7 mouse cellular contexts compared by ENCODE assay signal in genomic region chr11:59964818-59965217, GRCm38 (mm10). TPM values are rescaled to one million over a fixed set of nuclear protein-coding genes. Genes with fewer than 3 reads are reported as not detected.
DNase-seq lines count a peak whose midpoint lies in the region; ATAC-seq and TF ChIP-seq lines count a peak whose summit lies in the region.

TSS of gene Rasd1 (minus strand) at chr11:59964944.

- H3K4me2 ChIP-seq in intestine, postnatal 0 days (replicated peaks; ENCODE audit: low read depth): peak within 1 kb of the TSS; percentile 91
- peak within 1 kb of the TSS; percentile 97 for H3K4me2 ChIP-seq in limb, embryonic 14.5 days (replicated peaks; ENCODE audit: low read depth, low read length, severe bottlenecking)
- peak within 1 kb of the TSS; percentile 77 for H3K4me2 ChIP-seq in midbrain, embryonic 15.5 days

- H3K36me3 ChIP-seq in intestine, postnatal 0 days (ENCODE audit: control insufficient read depth, insufficient read depth): peaks cover 23% of the 10 kb centered on the region; the same call in 1 of the 2 replicates
- H3K36me3 ChIP-seq in limb, embryonic 14.5 days (ENCODE audit: control insufficient read depth, insufficient read depth, low read length): peaks cover 17% of the 10 kb centered on the region
- H3K36me3 ChIP-seq in midbrain, embryonic 15.5 days (replicated peaks): no peaks in the 10 kb centered on the region

- H3K4me1 ChIP-seq in intestine, postnatal 0 days (replicated peaks; ENCODE audit: control insufficient read depth, insufficient read depth, low read length): peaks cover 10% of the 10 kb centered on the region; the same call in 1 of the 2 replicates
- peaks cover 17% of the 10 kb centered on the region for H3K4me1 ChIP-seq in limb, embryonic 14.5 days (ENCODE audit: control insufficient read depth, insufficient read depth, low read length)
- peaks cover 25% of the 10 kb centered on the region for H3K4me1 ChIP-seq in midbrain, embryonic 15.5 days

- H3K9me3 ChIP-seq in intestine, postnatal 0 days (ENCODE audit: control insufficient read depth): no peaks in the 10 kb centered on the region
- H3K9me3 ChIP-seq in limb, embryonic 14.5 days (ENCODE audit: control insufficient read depth, low read length): no peaks in the 10 kb centered on the region
- no peaks in the 10 kb centered on the region for H3K9me3 ChIP-seq in midbrain, embryonic 15.5 days

- H3K9ac ChIP-seq in intestine, postnatal 0 days (ENCODE audit: low read depth, low read length): peak within 1 kb of the TSS; percentile 24
- peak within 1 kb of the TSS; percentile 58 for H3K9ac ChIP-seq in limb, embryonic 14.5 days (ENCODE audit: low read depth, low read length, severe bottlenecking)
- H3K9ac ChIP-seq in midbrain, embryonic 15.5 days: peak within 1 kb of the TSS; percentile 22

- 0 out of 2 replicates have a peak, but pooled peaks cover 18% of the 10 kb centered on the region for H3K27me3 ChIP-seq in intestine, postnatal 0 days (replicated peaks; ENCODE audit: control insufficient read depth, insufficient read depth, low read length)
- peaks cover 26% of the 10 kb centered on the region for H3K27me3 ChIP-seq in limb, embryonic 14.5 days (ENCODE audit: control insufficient read depth, insufficient read depth, low read length)
- peaks cover 31% of the 10 kb centered on the region for H3K27me3 ChIP-seq in midbrain, embryonic 15.5 days (replicated peaks)

- H3K27ac ChIP-seq in intestine, postnatal 0 days (ENCODE audit: low read depth, low read length): peak within 1 kb of the TSS; percentile 70
- 0 out of 2 replicates have a peak within 1 kb of the TSS, but pooled peaks have one; percentile 28 for H3K27ac ChIP-seq in limb, embryonic 14.5 days (replicated peaks; ENCODE audit: low read depth, low read length)
- no peak within 1 kb of the TSS for H3K27ac ChIP-seq in midbrain, embryonic 15.5 days

- peak; percentile 96 for DNase-seq in adrenal gland, postnatal 14 days
- peak; percentile 78 for DNase-seq in embryo, embryonic 9.5 days (ENCODE audit: extremely low spot score)
- DNase-seq in limb, embryonic 14.5 days (ENCODE audit: low spot score): peak; percentile 66
- DNase-seq in spleen, postnatal 10 days (ENCODE audit: low spot score in 2 of 2): peak; percentile 62 to 82

- no peak for TF ChIP-seq POLR2A in limb, embryonic 14.5 days (IDR thresholded peaks at IDR 0.05; ENCODE audit: borderline replicate concordance, extremely low read depth, insufficient read depth, insufficient read length)

- H3K4me3 ChIP-seq in intestine, postnatal 0 days (ENCODE audit: low read depth, low read length): peak within 1 kb of the TSS; percentile 49
- peak within 1 kb of the TSS; percentile 44 for H3K4me3 ChIP-seq in limb, embryonic 14.5 days (replicated peaks; ENCODE audit: low read length)
- peak within 1 kb of the TSS; percentile 37 for H3K4me3 ChIP-seq in midbrain, embryonic 15.5 days

- under 1% methylated on average over 28 of the region's 28 CpGs for WGBS in intestine, postnatal 0 days
- WGBS in limb, embryonic 14.5 days: 0% methylated on average over 28 of the region's 28 CpGs
- 1% methylated on average over 28 of the region's 28 CpGs for WGBS in midbrain, embryonic 15.5 days

- peak; percentile 87 for ATAC-seq in granulocyte monocyte progenitor cell, adult 5-6 weeks (replicated peaks; ENCODE audit: poor library complexity, severe bottlenecking)
- ATAC-seq in intestine, postnatal 0 days: peak; percentile 82
- ATAC-seq in limb, embryonic 14.5 days (ENCODE audit: low FRiP score, low read depth): peak; percentile 83
- peak; percentile 50; the same call in 1 of the 2 replicates for ATAC-seq in midbrain, embryonic 15.5 days (replicated peaks)

- no peak for TF ChIP-seq CTCF in intestine, postnatal 0 days (IDR thresholded peaks at IDR 0.05; ENCODE audit: low read depth)

RNA-seq across cellular contexts. Expression of gene Rasd1, which starts in this region (rescaled TPM):
- 29.0 and 38.0 TPM in 2 replicates for total RNA-seq in adrenal gland, postnatal 14 days (2021)
- total RNA-seq in granulocyte monocyte progenitor cell, adult 5-6 weeks (2014; fragmentation: Nextera tagmentation): not detected in 2 replicates
- total RNA-seq in granulocyte monocyte progenitor cell, adult 5-6 weeks (2017): 0.72 and 1.1 TPM in 2 replicates
- 1.1 and 1.4 TPM in 2 replicates for polyA plus RNA-seq in intestine, postnatal 0 days (2015; fragmentation: Nextera tagmentation; extraction: Ambion mirVana)
- 1.4 TPM in 2 replicates for polyA plus RNA-seq in limb, embryonic 14.5 days (2012; rRNA removed)
- polyA plus RNA-seq in limb, embryonic 14.5 days (2014; fragmentation: Nextera tagmentation; extraction: Ambion mirVana): 1.6 and 2.1 TPM in 2 replicates
- 1.2 and 1.6 TPM in 2 replicates for polyA plus RNA-seq in midbrain, embryonic 15.5 days (2015; fragmentation: Nextera tagmentation; extraction: Ambion mirVana)

Comparison
In these comparisons a context has a peak if more than half of its experiments do, and no peak if none do; other contexts are left out.
1. RNA of gene Rasd1 (total RNA-seq): 29.0 to 38.0 TPM in adrenal gland, postnatal 14 days; 0.72 to 1.1 TPM in granulocyte monocyte progenitor cell, adult 5-6 weeks; every median in the first group is over 10 times any median in the second.
2. Peak in every context shown above with its lines, with median percentiles within 50 percentile points of each other: DNase-seq, ATAC-seq, H3K4me2 ChIP-seq, H3K4me3 ChIP-seq and H3K9ac ChIP-seq.